Mouse (Mus musculus): ENCODE results near the gene Srsf9.

- no peak for TF ChIP-seq CTCF (IDR thresholded peaks at IDR 0.05; ENCODE audit: borderline replicate concordance, insufficient read depth, low read length)
- peak; percentile 56 for TF ChIP-seq POLR2A (IDR thresholded peaks at IDR 0.05; ENCODE audit: low read depth, low read length)
These were observed 7.7 kb upstream of the Srsf9 start for GRCm38 (mm10) chr5:115319004-115319940.

Measured in embryonic fibroblast, embryonic 13.5 days (primary cell).